Mouse (Mus musculus) olfactory bulb, adult 2 months (tissue): ENCODE data around the gene Tmem107.

Experiments used
- CTCF ChIP-seq: fragments of 200-500 bp; IDR thresholded peaks from 2 replicates; pipeline ENCODE4 v1.5.1; 2012; ENCODE audit warnings: low read depth, mild to moderate bottlenecking, low read length, moderate library complexity; ENCODE audit not compliant: insufficient read depth
- POLR2A ChIP-seq: fragments of 200-500 bp; IDR thresholded peaks from 2 replicates; pipeline ENCODE4 v1.6.1; 2012; ENCODE audit warnings: mild to moderate bottlenecking, low read depth, low read length, moderate library complexity; ENCODE audit not compliant: insufficient read depth

DNA sequence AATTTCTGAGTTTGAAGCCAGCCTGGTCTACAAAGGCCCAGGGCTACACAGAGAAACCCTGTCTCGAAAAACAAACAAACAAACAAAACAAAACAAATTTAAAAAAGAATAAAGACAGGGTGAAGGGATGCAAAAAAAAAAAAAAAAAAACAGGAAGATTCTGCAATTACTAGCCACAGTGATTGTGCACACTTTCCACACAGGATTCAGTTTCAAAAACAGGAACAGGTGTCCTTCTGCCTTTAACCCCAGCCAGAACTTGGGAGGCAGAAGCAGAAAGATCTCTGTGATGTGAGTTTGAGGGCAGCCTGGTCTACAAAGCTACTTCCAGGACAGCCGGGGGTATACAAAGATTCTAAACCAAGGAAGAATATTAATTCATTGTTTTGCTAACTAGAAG, 12.3 kb upstream of the Tmem107 start:
- TF ChIP-seq CTCF (no peak), POLR2A (no peak)
